8 mouse cellular contexts compared by ENCODE assay signal in genomic region chr11:113810638-113811545, GRCm38 (mm10). TPM values are rescaled to one million over a fixed set of nuclear protein-coding genes. Genes with fewer than 3 reads are reported as not detected.
DNase-seq lines count a peak whose midpoint lies in the region; ATAC-seq and TF ChIP-seq lines count a peak whose summit lies in the region.

No protein-coding gene starts in this region.

- H3K36me3 ChIP-seq in liver, embryonic 12.5 days: no peaks in the 10 kb centered on the region
- H3K36me3 ChIP-seq in embryonic facial prominence, embryonic 11.5 days (replicated peaks; ENCODE audit: control insufficient read depth, insufficient read depth, low read depth, low read length): no peaks in the 10 kb centered on the region
- H3K36me3 ChIP-seq in kidney, adult 2 months (ENCODE audit: control insufficient read depth, insufficient read depth, low read length): no peaks in the 10 kb centered on the region
- H3K36me3 ChIP-seq in limb, embryonic 11.5 days (ENCODE audit: control insufficient read depth, insufficient read depth, low read length): no peaks in the 10 kb centered on the region
- H3K36me3 ChIP-seq in midbrain, postnatal 0 days (ENCODE audit: insufficient read depth, low read length): no peaks in the 10 kb centered on the region

- peaks cover 14% of the 10 kb centered on the region for H3K4me1 ChIP-seq in liver, embryonic 12.5 days
- peaks cover 8% of the 10 kb centered on the region for H3K4me1 ChIP-seq in embryonic facial prominence, embryonic 11.5 days (ENCODE audit: control insufficient read depth, insufficient read depth, low read length)
- H3K4me1 ChIP-seq in kidney, adult 2 months (ENCODE audit: control insufficient read depth, insufficient read depth, low read length): no peaks in the 10 kb centered on the region
- peaks cover 18% of the 10 kb centered on the region for H3K4me1 ChIP-seq in limb, embryonic 11.5 days (ENCODE audit: control insufficient read depth, insufficient read depth, low read length)
- H3K4me1 ChIP-seq in midbrain, postnatal 0 days (ENCODE audit: insufficient read depth, low read length): 0 out of 2 replicates have a peak, but pooled peaks cover 5% of the 10 kb centered on the region

- TF ChIP-seq POLR2A in kidney, adult 2 months (IDR thresholded peaks at IDR 0.05; ENCODE audit: low read depth, low read length): no peak

- no peak overlapping the region for H3K27ac ChIP-seq in liver, embryonic 12.5 days
- no peak overlapping the region for H3K27ac ChIP-seq in embryonic facial prominence, embryonic 11.5 days (replicated peaks; ENCODE audit: low read depth, low read length)
- H3K27ac ChIP-seq in kidney, adult 2 months (ENCODE audit: insufficient read depth, low read depth, low read length): no peak overlapping the region
- no peak overlapping the region for H3K27ac ChIP-seq in limb, embryonic 11.5 days (replicated peaks; ENCODE audit: low read depth, low read length)
- no peak overlapping the region for H3K27ac ChIP-seq in midbrain, postnatal 0 days (ENCODE audit: low read depth, low read length)

- H3K9ac ChIP-seq in liver, embryonic 12.5 days: no peak overlapping the region
- peak overlapping the region; percentile 25; the same call in 1 of the 2 replicates for H3K9ac ChIP-seq in embryonic facial prominence, embryonic 11.5 days (replicated peaks; ENCODE audit: low read length)
- peak overlapping the region; percentile 30; the same call in 1 of the 2 replicates for H3K9ac ChIP-seq in limb, embryonic 11.5 days (ENCODE audit: low read length)
- H3K9ac ChIP-seq in midbrain, postnatal 0 days (replicated peaks; ENCODE audit: low read length, poor library complexity, severe bottlenecking): no peak overlapping the region

- WGBS in liver, embryonic 12.5 days (ENCODE audit: insufficient replicate concordance): 50% methylated on average over 24 of the region's 24 CpGs
- 45% methylated on average over 24 of the region's 24 CpGs for WGBS in embryonic facial prominence, embryonic 11.5 days
- WGBS in kidney, adult 2 months: 54% methylated on average over 24 of the region's 24 CpGs
- 45% methylated on average over 24 of the region's 24 CpGs for WGBS in limb, embryonic 11.5 days
- 40% methylated on average over 24 of the region's 24 CpGs for WGBS in midbrain, postnatal 0 days

- H3K9me3 ChIP-seq in liver, embryonic 12.5 days (replicated peaks): no peaks in the 10 kb centered on the region
- no peaks in the 10 kb centered on the region for H3K9me3 ChIP-seq in embryonic facial prominence, embryonic 11.5 days (replicated peaks; ENCODE audit: control insufficient read depth, low read length)
- H3K9me3 ChIP-seq in limb, embryonic 11.5 days (ENCODE audit: control insufficient read depth, low read length): no peaks in the 10 kb centered on the region
- no peaks in the 10 kb centered on the region for H3K9me3 ChIP-seq in midbrain, postnatal 0 days (ENCODE audit: low read length)

- ATAC-seq in liver, embryonic 12.5 days: no peak
- ATAC-seq in embryonic facial prominence, embryonic 11.5 days (replicated peaks; ENCODE audit: insufficient number of reproducible peaks, low FRiP score, low TSS enrichment, low read depth): peak; percentile 84
- ATAC-seq in limb, embryonic 11.5 days (ENCODE audit: insufficient number of reproducible peaks, low FRiP score, low TSS enrichment, low read depth): peak; percentile 72
- peak; percentile 78 for ATAC-seq in midbrain, postnatal 0 days (ENCODE audit: low FRiP score)

- H3K4me2 ChIP-seq in liver, embryonic 12.5 days: no peak overlapping the region
- no peak overlapping the region for H3K4me2 ChIP-seq in embryonic facial prominence, embryonic 11.5 days (ENCODE audit: low read depth, low read length)
- H3K4me2 ChIP-seq in limb, embryonic 11.5 days (ENCODE audit: low read depth, severe bottlenecking): peak overlapping the region; percentile 16; the same call in 1 of the 2 replicates
- no peak overlapping the region for H3K4me2 ChIP-seq in midbrain, postnatal 0 days (ENCODE audit: low read depth, low read length, poor library complexity, severe bottlenecking)

- peak; percentile 83 for DNase-seq in liver
- peak; percentile 97 for DNase-seq in embryonic facial prominence, embryonic 11.5 days (ENCODE audit: low spot score)
- peak; percentile 75 to 94 for DNase-seq in heart, adult 18-20 months
- peak; percentile 75 for DNase-seq in kidney, adult 2 months
- DNase-seq in limb, embryonic 11.5 days (ENCODE audit: low spot score): peak; percentile 97
- DNase-seq in midbrain, postnatal 0 days (ENCODE audit: low spot score): peak; percentile 94
- peak; percentile 47 to 66 for DNase-seq in spleen, postnatal 36 days (ENCODE audit: low spot score in 2 of 2)

- peaks cover 58% of the 10 kb centered on the region for H3K27me3 ChIP-seq in liver, embryonic 12.5 days (replicated peaks)
- no peaks in the 10 kb centered on the region for H3K27me3 ChIP-seq in embryonic facial prominence, embryonic 11.5 days (ENCODE audit: control insufficient read depth, insufficient read depth, low read length)
- H3K27me3 ChIP-seq in kidney, adult 2 months (replicated peaks; ENCODE audit: control insufficient read depth, insufficient read depth, low read length): no peaks in the 10 kb centered on the region
- no peaks in the 10 kb centered on the region for H3K27me3 ChIP-seq in limb, embryonic 11.5 days (ENCODE audit: control insufficient read depth, insufficient read depth, low read length)
- no peaks in the 10 kb centered on the region for H3K27me3 ChIP-seq in midbrain, postnatal 0 days (ENCODE audit: insufficient read depth, low read length)

- no peak overlapping the region for H3K4me3 ChIP-seq in liver, embryonic 12.5 days
- no peak overlapping the region for H3K4me3 ChIP-seq in embryonic facial prominence, embryonic 11.5 days (ENCODE audit: low read depth, low read length)
- no peak overlapping the region for H3K4me3 ChIP-seq in kidney, adult 2 months (ENCODE audit: insufficient read depth, low read depth, low read length)
- H3K4me3 ChIP-seq in limb, embryonic 11.5 days (ENCODE audit: low read depth, low read length): no peak overlapping the region
- H3K4me3 ChIP-seq in midbrain, postnatal 0 days (ENCODE audit: low read depth, low read length): no peak overlapping the region

- TF ChIP-seq CTCF in kidney, adult 2 months (conservative IDR thresholded peaks at IDR 0.05; ENCODE audit: insufficient read depth, insufficient read length, low read depth, low read length): peak; percentile 89
- TF ChIP-seq CTCF in midbrain, postnatal 0 days (IDR thresholded peaks at IDR 0.05): peak; percentile 96

RNA-seq across cellular contexts. Expression of gene Cdc42ep4, which starts 59.2 kb away (rescaled TPM):
- 21.1 and 21.9 TPM in 2 replicates for polyA plus RNA-seq in liver, embryonic 12.5 days (2016; fragmentation: Nextera tagmentation; extraction: Ambion mirVana)
- polyA plus RNA-seq in embryonic facial prominence, embryonic 11.5 days (2014; fragmentation: Nextera tagmentation; extraction: Ambion mirVana): 59.1 and 63.7 TPM in 2 replicates
- total RNA-seq in heart, adult 18-20 months (2021): 10 to 100 TPM; 19.1 to 23.8 TPM
- 18.0 and 18.2 TPM in 2 replicates for polyA plus RNA-seq in kidney, adult 2 months (2012; rRNA removed)
- polyA plus RNA-seq in limb, embryonic 11.5 days (2014; fragmentation: Nextera tagmentation; extraction: Ambion mirVana): 74.3 and 75.4 TPM in 2 replicates
- 88.0 and 89.5 TPM in 2 replicates for total RNA-seq in midbrain, postnatal 0 days (2014; rRNA removed)
- polyA plus RNA-seq in midbrain, postnatal 0 days (2015; fragmentation: Nextera tagmentation; extraction: Ambion mirVana): 60.3 and 63.2 TPM in 2 replicates

Comparison
In these comparisons a context has a peak if more than half of its experiments do, and no peak if none do; other contexts are left out.
1. H3K9ac ChIP-seq: peak in embryonic facial prominence, embryonic 11.5 days (single experiment) and limb, embryonic 11.5 days (single experiment); none in liver, embryonic 12.5 days (single experiment) and midbrain, postnatal 0 days (single experiment).
2. Peak in every context shown above with its lines, with median percentiles within 50 percentile points of each other: DNase-seq.